Mouse (Mus musculus) G1E (cell line): ENCODE results near the gene Slc9a8.

Experiments
- CTCF ChIP-seq: IDR thresholded peaks from 2 replicates; pipeline ENCODE4 v1.5.1; 2012; ENCODE audit warnings: low read depth, low read length, inconsistent platforms, mixed read lengths
- GATA1 ChIP-seq: IDR thresholded peaks from 2 replicates; pipeline ENCODE4 v1.6.1; 2012; ENCODE audit warnings: borderline replicate concordance, low read length, inconsistent platforms, mixed read lengths
- GATA2 ChIP-seq: IDR thresholded peaks from 2 replicates; pipeline ENCODE4 v1.6.1; 2012; ENCODE audit warnings: low read depth, low read length, inconsistent platforms, borderline replicate concordance
- POLR2AphosphoS5 ChIP-seq: IDR thresholded peaks from 2 replicates; pipeline ENCODE4 v1.6.1; 2012; ENCODE audit warnings: low read depth, low read length, inconsistent platforms; ENCODE audit not compliant: insufficient replicate concordance
- TAL1 ChIP-seq: conservative IDR thresholded peaks from 2 replicates; pipeline ENCODE4 v1.6.1; 2012; ENCODE audit warnings: low read depth, low read length, inconsistent platforms, mixed read lengths

GRCm38 (mm10) chr2:167482681-167483080 lies 61.2 kb downstream of the Slc9a8 start:
- TF ChIP-seq CTCF = no peak
- TF ChIP-seq TAL1 = no peak
- no peak for TF ChIP-seq GATA1
- no peak for TF ChIP-seq POLR2AphosphoS5
- TF ChIP-seq GATA2 = no peak
